Mouse (Mus musculus) C2C12 (cell line): ENCODE data around the gene Gm20388. TPM values are rescaled to one million over a fixed set of nuclear protein-coding genes. Genes with fewer than 3 reads are reported as not detected.

Source experiments
- H3K27me3 ChIP-seq: one replicate; pipeline ENCODE4 v1.6.1; 2011; ENCODE audit not compliant: control insufficient read depth, insufficient read depth, insufficient read length
- H3K36me3 ChIP-seq: one replicate; pipeline ENCODE4 v1.6.1; 2011; ENCODE audit not compliant: control insufficient read depth, insufficient read depth
- H3K4me3 ChIP-seq: one replicate; pipeline ENCODE4 v1.5.1; 2011; ENCODE audit warnings: mild to moderate bottlenecking, control low read depth; ENCODE audit not compliant: poor library complexity, insufficient read depth, severe bottlenecking
- H3K79me2 ChIP-seq: one replicate; pipeline ENCODE4 v1.6.1; 2011; ENCODE audit not compliant: control insufficient read depth, insufficient read depth
- H3K79me3 ChIP-seq: one replicate; pipeline ENCODE4 v1.6.1; 2011; ENCODE audit warnings: low read depth, control low read depth
- H3ac ChIP-seq: one replicate; pipeline ENCODE3; 2011; ENCODE audit warnings: low read depth; ENCODE audit not compliant: control insufficient read depth, insufficient read length
- CEBPB ChIP-seq: IDR thresholded peaks from one replicate; pipeline ENCODE4 v1.6.1; 2011; ENCODE audit warnings: low read depth, mild to moderate bottlenecking, control low read depth, moderate library complexity
- CTCF ChIP-seq: IDR thresholded peaks from one replicate; pipeline ENCODE4 v1.5.1; 2011; ENCODE audit not compliant: control insufficient read depth, insufficient read depth, insufficient read length
- FOSL1 ChIP-seq: IDR thresholded peaks from one replicate; pipeline ENCODE4 v1.8.0; 2011; ENCODE audit warnings: mild to moderate bottlenecking, low read length; ENCODE audit not compliant: poor library complexity, insufficient read depth, severe bottlenecking
- MAX ChIP-seq: IDR thresholded peaks from one replicate; pipeline ENCODE4 v1.6.1; 2011; ENCODE audit warnings: mild to moderate bottlenecking, control low read depth
- MYOD1 ChIP-seq: IDR thresholded peaks from one replicate; pipeline ENCODE4 v1.6.1; 2011; ENCODE audit warnings: low read depth; ENCODE audit not compliant: control insufficient read depth, insufficient read length
- MYOG ChIP-seq: IDR thresholded peaks from one replicate; pipeline ENCODE4 v1.6.1; 2011; ENCODE audit not compliant: control insufficient read depth, insufficient read length; ENCODE audit errors: extremely low read depth
- USF1 ChIP-seq: IDR thresholded peaks from one replicate; pipeline ENCODE4 v1.6.1; 2011; ENCODE audit warnings: low read depth, mild to moderate bottlenecking, control low read depth, moderate library complexity
- polyA plus RNA-seq: library from polyadenylated mRNA; unstranded; fragments of >200 nt; fragmentation: generic; extraction: Trizol; gene quantifications from one replicate; pipeline ENCODE4 v1.2.1, GENCODE M21; 2012; ENCODE audit warnings: missing spikeins

The Gm20388 gene
- polyA plus RNA-seq, 1 experiment, result 15.0 TPM

- no peak overlapping the region for H3K4me3 ChIP-seq
- H3K36me3 ChIP-seq, result no peaks in the 10 kb centered on the region
- TF ChIP-seq MYOG (no peak), MYOD1 (peak; percentile 39), CTCF (no peak), MAX (no peak), USF1 (no peak)
- peaks cover 13% of the 10 kb centered on the region for H3K79me3 ChIP-seq
- H3K27me3 ChIP-seq, result no peaks in the 10 kb centered on the region
- peaks cover 82% of the 10 kb centered on the region for H3K79me2 ChIP-seq
- H3ac ChIP-seq, result peak overlapping the region; percentile 10
Measured at GRCm38 (mm10) chr8:124284984-124285576, 4374.4 kb downstream of the Gm20388 start.

- H3K27me3 ChIP-seq, result no peaks in the 10 kb centered on the region
- H3ac ChIP-seq, result no peak overlapping the region
Measured at GRCm38 (mm10) chr8:124286461-124287124, 4376.0 kb downstream of the Gm20388 start.

GRCm38 (mm10) chr8:124288215-124288864 lies 4377.7 kb downstream of the Gm20388 start:
- TF ChIP-seq MYOD1, result peak; percentile 68
- no peak for TF ChIP-seq USF1

More at GRCm38 (mm10) chr8:124286461-124287124, 4376.0 kb downstream of the Gm20388 start:
- Histone ChIP-seq H3K79me2 (peaks cover 70% of the 10 kb centered on the region), H3K79me3 (peaks cover 3% of the 10 kb centered on the region), H3K4me3 (no peak overlapping the region), H3K36me3 (no peaks in the 10 kb centered on the region)
- TF ChIP-seq CTCF (no peak), USF1 (no peak), MAX (no peak), MYOD1 (no peak), MYOG (no peak), FOSL1 (no peak), CEBPB (no peak)

GRCm38 (mm10) chr8:124289481-124290050 lies 4378.9 kb downstream of the Gm20388 start:
- Histone ChIP-seq H3K4me3 (no peak overlapping the region), H3ac (no peak overlapping the region), H3K36me3 (no peaks in the 10 kb centered on the region), H3K27me3 (no peaks in the 10 kb centered on the region), H3K79me2 (peaks cover 73% of the 10 kb centered on the region), H3K79me3 (peaks cover 17% of the 10 kb centered on the region)
- no peak for TF ChIP-seq MAX
- no peak for TF ChIP-seq MYOD1
- TF ChIP-seq CTCF, result no peak
- no peak for TF ChIP-seq FOSL1
- TF ChIP-seq USF1, result no peak
- no peak for TF ChIP-seq MYOG
- no peak for TF ChIP-seq CEBPB

More at GRCm38 (mm10) chr8:124288215-124288864, 4377.7 kb downstream of the Gm20388 start:
- peaks cover 71% of the 10 kb centered on the region for H3K79me2 ChIP-seq
- no peaks in the 10 kb centered on the region for H3K27me3 ChIP-seq
- H3K79me3 ChIP-seq, result peaks cover 13% of the 10 kb centered on the region
- no peak overlapping the region for H3K4me3 ChIP-seq
- H3ac ChIP-seq, result no peak overlapping the region
- H3K36me3 ChIP-seq, result no peaks in the 10 kb centered on the region

GRCm38 (mm10) chr8:124290911-124291691 lies 4380.5 kb downstream of the Gm20388 start:
- Histone ChIP-seq H3K79me3 (peaks cover 18% of the 10 kb centered on the region), H3K79me2 (peaks cover 71% of the 10 kb centered on the region), H3K36me3 (no peaks in the 10 kb centered on the region), H3K4me3 (no peak overlapping the region), H3ac (no peak overlapping the region), H3K27me3 (no peaks in the 10 kb centered on the region)
- peak; percentile 73 for TF ChIP-seq FOSL1
- no peak for TF ChIP-seq MYOD1
- TF ChIP-seq CTCF, result peak; percentile 35
